Mouse (Mus musculus) right cerebral cortex, postnatal 14 days (tissue): ENCODE results near the gene Ptpre.
"Not testable (repeated sequence)": the region's sequence is repeated elsewhere in the genome, so short reads cannot be mapped to it uniquely, and the experiment has no call there.

ENCODE experiments used
- DNase-seq: peaks from one replicate; pipeline ENCODE4 v3.0.0; 2022

The Ptpre gene

GRCm38 (mm10) chr7:135537341-135537901, at the start of gene Ptpre:
TSS of gene Ptpre (plus strand) at chr7:135537481.
- DNase-seq = peak; percentile 87

- DNase-seq = no peak
Observed at GRCm38 (mm10) chr7:135488214-135488810, 49.0 kb upstream of the Ptpre start.

GRCm38 (mm10) chr7:135489724-135490499, 47.4 kb upstream of the Ptpre start:
- DNase-seq = no peak

DNA sequence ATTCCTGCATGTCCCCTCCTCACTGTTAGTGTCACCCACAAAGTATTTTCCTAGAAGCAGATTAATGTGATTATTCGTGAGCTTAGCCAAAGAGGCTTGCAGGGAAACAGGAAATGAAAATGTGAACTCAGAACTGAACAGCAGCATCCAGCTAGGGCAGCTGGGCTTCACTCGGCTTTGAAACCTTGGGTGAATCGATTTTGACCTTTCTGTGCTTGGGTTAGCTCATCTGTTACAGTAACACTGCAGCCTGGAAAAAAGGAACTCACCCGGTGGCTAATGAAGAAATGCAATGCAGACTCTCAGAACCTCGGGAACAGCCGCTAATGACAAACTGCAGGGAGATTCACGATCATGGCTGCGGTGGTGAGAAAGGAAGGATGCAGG, 46.8 kb upstream of the Ptpre start:
- DNase-seq = no peak

DNA sequence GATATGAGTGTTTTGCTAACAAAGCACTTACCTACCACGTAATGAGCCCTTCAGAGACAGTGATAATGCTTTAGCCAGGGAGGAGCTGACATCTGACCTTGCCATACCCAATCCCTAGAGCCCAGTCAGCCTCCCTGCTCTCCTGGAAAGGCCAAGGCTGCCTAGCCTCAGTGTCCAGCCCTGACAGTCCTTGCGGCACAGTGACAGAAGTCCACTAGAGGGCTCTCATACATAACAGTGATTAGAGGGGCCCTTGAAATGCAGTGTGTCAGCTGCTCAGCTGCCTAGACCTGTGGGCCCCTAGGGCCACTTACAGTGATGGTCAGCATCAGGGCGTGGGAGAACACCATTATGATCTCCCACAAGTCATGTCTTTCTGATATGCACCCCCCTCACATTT, 42.0 kb upstream of the Ptpre start:
- DNase-seq = no peak

GRCm38 (mm10) chr7:135498565-135499186, 38.6 kb upstream of the Ptpre start:
- DNase-seq = no peak

DNA sequence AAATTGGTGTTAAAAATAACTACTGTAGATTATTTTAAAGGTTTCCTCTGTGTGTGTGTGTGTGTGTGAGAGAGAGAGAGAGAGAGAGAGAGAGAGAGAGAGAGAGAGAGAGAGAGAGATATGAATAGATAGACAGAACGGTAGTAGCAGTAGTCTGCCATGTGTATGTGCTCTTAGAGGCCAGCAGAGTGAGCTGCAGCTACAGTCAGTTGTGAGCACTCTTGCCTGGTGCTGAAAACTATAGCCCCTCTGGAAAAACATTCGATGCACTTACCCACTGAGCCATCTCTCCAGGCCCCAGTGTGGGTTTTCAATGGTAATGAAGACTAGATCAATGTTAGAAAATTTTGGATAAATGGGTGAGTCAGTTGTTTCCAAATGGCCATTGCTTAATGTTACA, 37.9 kb upstream of the Ptpre start:
- DNase-seq = no peak

DNA sequence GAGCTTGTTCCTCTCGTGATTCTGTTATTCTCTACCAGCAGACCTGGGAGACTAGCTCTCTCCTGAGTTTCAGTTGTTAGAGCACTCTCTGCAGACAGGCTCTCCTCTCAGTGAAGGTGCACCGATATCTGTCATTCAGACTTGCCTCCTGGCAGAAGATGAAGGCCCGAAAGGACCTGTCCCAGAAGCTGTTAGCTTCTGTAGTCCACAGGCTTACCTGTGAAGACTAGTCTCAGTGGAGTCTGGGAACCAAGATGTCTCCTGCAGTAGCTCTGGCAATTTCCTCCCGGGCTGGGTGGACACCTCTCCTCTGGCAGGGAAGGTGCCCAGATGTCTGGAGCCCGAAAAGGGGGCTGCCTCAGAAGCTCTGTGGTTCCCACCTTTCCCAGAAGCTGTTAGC, 30.8 kb upstream of the Ptpre start:
- DNase-seq = not testable (repeated sequence)

GRCm38 (mm10) chr7:135508602-135509001, 28.7 kb upstream of the Ptpre start:
- no peak for DNase-seq

- no peak for DNase-seq
Observed at GRCm38 (mm10) chr7:135509272-135509671, 28.0 kb upstream of the Ptpre start.

DNA sequence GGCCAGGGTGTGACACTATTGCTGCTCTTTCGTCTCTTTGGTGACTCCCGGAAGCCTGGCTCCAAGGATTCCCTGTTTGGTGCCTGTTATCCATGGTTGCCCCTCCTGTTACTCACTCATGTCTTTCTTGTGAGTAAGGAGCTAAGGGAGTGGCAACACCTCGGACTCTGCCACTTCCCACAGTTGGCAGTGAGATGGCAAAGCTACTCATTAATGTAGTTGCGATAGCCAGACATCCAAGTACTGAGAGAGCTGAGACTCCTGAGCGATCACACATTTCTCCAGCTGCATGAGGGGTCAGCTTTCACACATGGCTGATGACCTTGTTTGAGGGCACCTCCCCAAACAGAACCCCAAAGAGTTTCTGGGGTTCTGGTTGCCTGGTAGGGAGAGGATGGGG, 26.9 kb upstream of the Ptpre start:
- no peak for DNase-seq

DNA sequence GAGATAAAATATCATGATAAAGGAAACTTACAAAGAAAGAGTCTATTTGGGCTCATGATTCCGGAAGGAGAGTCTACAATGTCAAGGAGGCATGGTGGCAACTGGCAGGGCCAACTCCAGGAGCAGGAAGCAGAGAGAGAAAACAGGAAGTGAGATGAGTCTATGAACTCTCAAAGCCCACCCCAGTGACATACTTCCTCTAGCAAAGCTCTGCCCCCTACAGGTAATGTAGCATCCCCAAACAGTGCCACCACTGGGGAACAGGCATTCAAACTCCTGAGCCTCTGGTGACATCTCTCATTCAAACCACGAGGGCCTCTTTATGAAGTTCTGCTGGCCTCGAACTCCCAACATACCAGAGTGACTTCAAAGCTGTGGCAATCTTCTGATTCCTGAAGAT, 25.6 kb upstream of the Ptpre start:
- DNase-seq = no peak

- DNase-seq = no peak
Observed at GRCm38 (mm10) chr7:135517191-135517590, 20.1 kb upstream of the Ptpre start.

GRCm38 (mm10) chr7:135520241-135520640, 17.0 kb upstream of the Ptpre start:
- DNase-seq = no peak

GRCm38 (mm10) chr7:135521755-135522512, 15.3 kb upstream of the Ptpre start:
- DNase-seq = no peak

GRCm38 (mm10) chr7:135523981-135524380, 13.3 kb upstream of the Ptpre start:
- DNase-seq = no peak

GRCm38 (mm10) chr7:135524424-135524967, 12.8 kb upstream of the Ptpre start:
- no peak for DNase-seq

DNA sequence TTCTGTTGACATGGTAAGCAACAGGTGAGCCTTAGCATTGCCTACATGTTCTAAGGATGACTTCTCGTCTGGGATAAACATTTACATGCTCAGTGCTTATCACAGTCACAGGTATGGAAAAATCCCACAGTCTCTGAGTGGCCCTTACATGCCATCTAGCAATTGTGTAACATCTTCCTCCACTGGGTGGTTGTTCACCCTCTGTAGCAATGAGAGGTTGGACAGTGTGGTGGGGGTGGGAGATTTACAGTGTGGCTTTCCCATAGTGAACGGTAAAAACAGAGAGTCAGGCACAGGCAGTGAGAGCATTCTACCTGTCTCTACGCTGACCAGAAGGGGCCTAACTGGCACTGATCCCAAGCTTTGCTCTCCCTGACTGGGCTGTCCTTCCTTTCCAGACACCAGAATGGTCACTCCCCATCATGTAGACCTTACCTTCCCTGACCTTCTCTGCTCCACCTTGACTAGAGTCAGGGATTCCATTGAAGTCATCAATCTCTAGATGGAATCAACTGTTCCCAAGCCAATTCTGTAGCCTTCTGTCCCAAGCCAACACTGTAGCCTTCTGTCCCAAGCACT, 10.6 kb upstream of the Ptpre start:
- DNase-seq = no peak

DNA sequence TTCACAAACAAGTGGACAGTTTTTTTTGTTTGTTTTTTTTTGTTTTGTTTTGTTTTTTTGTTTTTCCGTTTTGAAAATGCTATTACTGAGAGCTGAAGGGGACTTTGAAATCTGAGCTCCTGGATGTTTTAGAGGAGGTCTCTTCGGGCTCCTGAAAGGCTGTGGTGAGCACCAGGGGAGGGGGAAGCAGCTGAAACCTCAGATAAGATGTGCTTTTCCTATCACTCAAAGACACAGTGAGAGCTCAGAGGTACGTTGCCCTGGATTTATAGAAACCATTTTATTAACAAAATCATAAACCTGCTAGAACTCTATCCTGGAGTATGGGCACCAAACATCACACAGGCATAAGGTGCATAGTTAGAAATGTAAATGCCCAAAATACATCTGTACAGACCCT, 10.1 kb upstream of the Ptpre start:
- DNase-seq = no peak

- DNase-seq = no peak
Observed at GRCm38 (mm10) chr7:135528515-135528914, 8.8 kb upstream of the Ptpre start, which contains the start of gene Clrn3. TSS of gene Clrn3 (minus strand) at chr7:135528654.

GRCm38 (mm10) chr7:135529068-135529467, 8.2 kb upstream of the Ptpre start:
- no peak for DNase-seq

DNA sequence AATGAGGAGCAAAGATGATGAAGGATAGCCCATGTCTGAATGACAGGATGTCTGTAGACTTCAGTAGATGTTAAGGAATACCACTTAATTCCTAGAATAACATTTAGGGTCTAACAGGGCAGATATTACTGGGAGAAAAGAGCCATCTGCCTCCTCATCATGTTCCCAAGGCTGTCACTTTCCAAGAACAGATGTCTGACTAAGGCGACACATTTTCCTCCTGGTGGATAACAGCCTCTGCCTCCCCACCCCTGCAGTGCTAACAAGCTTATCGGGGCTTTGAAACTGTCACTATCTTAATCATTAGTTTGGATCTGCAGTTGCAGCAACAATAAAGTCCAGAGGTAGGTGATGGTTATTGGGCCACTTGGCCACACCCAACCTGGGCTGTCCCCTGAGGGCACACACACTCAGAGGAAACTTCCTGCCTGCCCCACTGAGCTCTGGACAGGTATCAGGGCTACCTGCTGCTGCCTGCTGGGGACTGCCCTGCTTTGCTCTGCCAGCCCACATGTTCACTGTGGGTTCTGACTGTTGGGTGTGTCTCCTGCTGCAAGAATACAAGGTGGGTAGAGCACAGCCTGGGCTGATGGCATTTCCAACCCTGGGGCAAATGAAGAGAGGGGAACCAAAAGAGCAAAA, 2.6 kb upstream of the Ptpre start:
- no peak for DNase-seq
